Mouse (Mus musculus): Measurements from ENCODE around the gene Mgme1. TPM values are rescaled to one million over a fixed set of nuclear protein-coding genes. Genes with fewer than 3 reads are reported as not detected.

Mgme1 gene
- total and polyA plus RNA-seq, 2 experiments from 2014 or later = 11.1 to 12.6 TPM

- no peaks in the 10 kb centered on the region for H3K36me3 ChIP-seq (replicated peaks; ENCODE audit: control insufficient read depth, insufficient read depth, low read length)
- H3K4me1 ChIP-seq (ENCODE audit: control insufficient read depth, insufficient read depth) = no peaks in the 10 kb centered on the region; the same call in 1 of the 2 replicates
- H3K9ac ChIP-seq (replicated peaks; ENCODE audit: low read depth, low read length) = no peak overlapping the region
- H3K4me2 ChIP-seq (ENCODE audit: low read depth, low read length) = no peak overlapping the region
- no peak overlapping the region for H3K4me3 ChIP-seq (ENCODE audit: low read depth, low read length)
- ATAC-seq (ENCODE audit: insufficient read depth, low read depth) = no peak
- DNase-seq (ENCODE audit: low spot score) = no peak
- TF ChIP-seq CTCF (IDR thresholded peaks at IDR 0.05; ENCODE audit: low read depth) = no peak
- TF ChIP-seq EP300 (IDR thresholded peaks at IDR 0.05; ENCODE audit: low read depth) = no peak
- no peaks in the 10 kb centered on the region for H3K9me3 ChIP-seq (replicated peaks; ENCODE audit: control insufficient read depth, low read length)
- H3K27ac ChIP-seq (ENCODE audit: low read depth) = no peak overlapping the region
- WGBS = 56% methylated on average over 11 of the region's 11 CpGs
- no peaks in the 10 kb centered on the region for H3K27me3 ChIP-seq (ENCODE audit: control insufficient read depth, insufficient read depth, low read length)
These were observed 21.3 kb downstream of the Mgme1 start for GRCm38 (mm10) chr2:144291600-144292305.

GRCm38 (mm10) chr2:144295145-144295735 lies 24.8 kb downstream of the Mgme1 start:
- 42% methylated on average over 9 of the region's 9 CpGs for WGBS
- Histone ChIP-seq H3K4me1 (ENCODE audit: control insufficient read depth, insufficient read depth) (peaks cover 6% of the 10 kb centered on the region; the same call in 1 of the 2 replicates), H3K9ac (replicated peaks; ENCODE audit: low read depth, low read length) (no peak overlapping the region), H3K4me3 (ENCODE audit: low read depth, low read length) (no peak overlapping the region), H3K36me3 (replicated peaks; ENCODE audit: control insufficient read depth, insufficient read depth, low read length) (no peaks in the 10 kb centered on the region), H3K27ac (ENCODE audit: low read depth) (no peak overlapping the region), H3K9me3 (replicated peaks; ENCODE audit: control insufficient read depth, low read length) (no peaks in the 10 kb centered on the region), H3K4me2 (ENCODE audit: low read depth, low read length) (no peak overlapping the region), H3K27me3 (ENCODE audit: control insufficient read depth, insufficient read depth, low read length) (no peaks in the 10 kb centered on the region)
- ATAC-seq (ENCODE audit: insufficient read depth, low read depth) (no peak), DNase-seq (ENCODE audit: low spot score) (no peak)
- no peak for TF ChIP-seq EP300 (IDR thresholded peaks at IDR 0.05; ENCODE audit: low read depth)
- TF ChIP-seq CTCF (IDR thresholded peaks at IDR 0.05; ENCODE audit: low read depth) = no peak

GRCm38 (mm10) chr2:144299749-144300669 lies 29.5 kb downstream of the Mgme1 start:
- no peak overlapping the region for H3K9ac ChIP-seq (replicated peaks; ENCODE audit: low read depth, low read length)
- no peaks in the 10 kb centered on the region for H3K36me3 ChIP-seq (replicated peaks; ENCODE audit: control insufficient read depth, insufficient read depth, low read length)
- DNase-seq (ENCODE audit: low spot score) (no peak), ATAC-seq (ENCODE audit: insufficient read depth, low read depth) (no peak)
- H3K4me2 ChIP-seq (ENCODE audit: low read depth, low read length) = no peak overlapping the region
- H3K27ac ChIP-seq (ENCODE audit: low read depth) = peak overlapping the region; percentile 12; the same call in 1 of the 2 replicates
- peaks cover 11% of the 10 kb centered on the region for H3K4me1 ChIP-seq (ENCODE audit: control insufficient read depth, insufficient read depth)
- no peaks in the 10 kb centered on the region for H3K9me3 ChIP-seq (replicated peaks; ENCODE audit: control insufficient read depth, low read length)
- TF ChIP-seq EP300 (IDR thresholded peaks at IDR 0.05; ENCODE audit: low read depth) (no peak), CTCF (IDR thresholded peaks at IDR 0.05; ENCODE audit: low read depth) (no peak)
- no peak overlapping the region for H3K4me3 ChIP-seq (ENCODE audit: low read depth, low read length)
- 57% methylated on average over 9 of the region's 9 CpGs for WGBS
- no peaks in the 10 kb centered on the region for H3K27me3 ChIP-seq (ENCODE audit: control insufficient read depth, insufficient read depth, low read length)

- Histone ChIP-seq H3K36me3 (replicated peaks; ENCODE audit: control insufficient read depth, insufficient read depth, low read length) (no peaks in the 10 kb centered on the region), H3K27ac (ENCODE audit: low read depth) (no peak overlapping the region), H3K4me2 (ENCODE audit: low read depth, low read length) (no peak overlapping the region), H3K9me3 (replicated peaks; ENCODE audit: control insufficient read depth, low read length) (no peaks in the 10 kb centered on the region), H3K4me3 (ENCODE audit: low read depth, low read length) (no peak overlapping the region), H3K9ac (replicated peaks; ENCODE audit: low read depth, low read length) (no peak overlapping the region), H3K27me3 (ENCODE audit: control insufficient read depth, insufficient read depth, low read length) (no peaks in the 10 kb centered on the region), H3K4me1 (ENCODE audit: control insufficient read depth, insufficient read depth) (peaks cover 11% of the 10 kb centered on the region)
- WGBS = 91% methylated on average over 11 of the region's 11 CpGs
- DNase-seq (ENCODE audit: low spot score) = no peak
- TF ChIP-seq EP300 (IDR thresholded peaks at IDR 0.05; ENCODE audit: low read depth) (no peak), CTCF (IDR thresholded peaks at IDR 0.05; ENCODE audit: low read depth) (no peak)
- no peak for ATAC-seq (ENCODE audit: insufficient read depth, low read depth)
These were observed 30.6 kb downstream of the Mgme1 start for GRCm38 (mm10) chr2:144301101-144301500.

GRCm38 (mm10) chr2:144305721-144306294 lies 35.3 kb downstream of the Mgme1 start:
- TF ChIP-seq EP300 (IDR thresholded peaks at IDR 0.05; ENCODE audit: low read depth) (no peak), CTCF (IDR thresholded peaks at IDR 0.05; ENCODE audit: low read depth) (no peak)
- WGBS = 63% methylated on average over 18 of the region's 18 CpGs
- Histone ChIP-seq H3K4me1 (ENCODE audit: control insufficient read depth, insufficient read depth) (no peaks in the 10 kb centered on the region), H3K27me3 (ENCODE audit: control insufficient read depth, insufficient read depth, low read length) (no peaks in the 10 kb centered on the region), H3K27ac (ENCODE audit: low read depth) (no peak overlapping the region), H3K9me3 (replicated peaks; ENCODE audit: control insufficient read depth, low read length) (no peaks in the 10 kb centered on the region), H3K4me3 (ENCODE audit: low read depth, low read length) (no peak overlapping the region), H3K36me3 (replicated peaks; ENCODE audit: control insufficient read depth, insufficient read depth, low read length) (no peaks in the 10 kb centered on the region), H3K4me2 (ENCODE audit: low read depth, low read length) (no peak overlapping the region), H3K9ac (replicated peaks; ENCODE audit: low read depth, low read length) (no peak overlapping the region)
- no peak for DNase-seq (ENCODE audit: low spot score)
- ATAC-seq (ENCODE audit: insufficient read depth, low read depth) = no peak

All from heart, postnatal 0 days (tissue).